Mouse (Mus musculus) olfactory bulb, adult 2 months (tissue): ENCODE measurements around the gene Bnip2. TPM values are rescaled to one million over a fixed set of nuclear protein-coding genes. Genes with fewer than 3 reads are reported as not detected.

Experiments used
- H3K27ac ChIP-seq: fragments of 200-500 bp; 2 replicates; pipeline ENCODE4 v1.5.1; 2012; ENCODE audit warnings: low read depth, low read length; ENCODE audit not compliant: insufficient read depth
- H3K4me1 ChIP-seq: fragments of 200-500 bp; 2 replicates; pipeline ENCODE4 v1.6.1; 2012; ENCODE audit warnings: low read length; ENCODE audit not compliant: control insufficient read depth, insufficient read depth
- H3K4me3 ChIP-seq: fragments of 200-500 bp; 2 replicates; pipeline ENCODE4 v1.5.1; 2012; ENCODE audit warnings: mild to moderate bottlenecking, low read depth, low read length, moderate library complexity; ENCODE audit not compliant: insufficient read depth
- CTCF ChIP-seq: fragments of 200-500 bp; IDR thresholded peaks from 2 replicates; pipeline ENCODE4 v1.5.1; 2012; ENCODE audit warnings: low read depth, mild to moderate bottlenecking, low read length, moderate library complexity; ENCODE audit not compliant: insufficient read depth
- POLR2A ChIP-seq: fragments of 200-500 bp; IDR thresholded peaks from 2 replicates; pipeline ENCODE4 v1.6.1; 2012; ENCODE audit warnings: mild to moderate bottlenecking, low read depth, low read length, moderate library complexity; ENCODE audit not compliant: insufficient read depth
- WGBS: fragments of 180-500 bp; shearing (Covaris S2); methylation state at CpG from one replicate; pipeline ENCODE4 v1.1.7; 2018; 5-methylcytosine and 5-hydroxymethylcytosine counted together
- polyA plus RNA-seq: library from polyadenylated mRNA; stranded (reverse); fragments of >200 nt; gene quantifications from 2 replicates; pipeline ENCODE4 v1.2.4, GENCODE M21; 2012; ENCODE audit warnings: low replicate concordance; ENCODE audit not compliant: missing spikeins, insufficient read depth, insufficient read length

Bnip2 gene
- polyA plus RNA-seq, 1 experiment: not detected

DNA sequence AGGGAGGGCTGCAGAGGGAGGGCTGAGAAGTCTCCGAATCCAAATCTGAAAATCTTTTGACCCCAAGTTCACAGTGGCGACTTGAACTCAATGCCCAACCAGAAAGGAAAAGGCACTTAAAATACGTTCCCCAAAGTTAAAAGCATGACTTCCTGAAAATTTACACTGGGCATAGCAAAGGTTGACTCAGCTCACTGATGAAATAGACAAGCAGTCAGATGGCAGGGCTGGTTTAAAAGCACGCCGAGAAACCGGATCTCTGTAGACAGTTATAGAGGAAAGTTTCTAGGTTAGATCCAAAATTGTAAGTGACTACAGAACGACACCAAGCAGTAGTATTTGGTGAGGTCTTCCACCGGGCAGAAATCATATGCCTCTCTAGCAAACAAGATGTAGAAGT, 60.6 kb downstream of the Bnip2 start:
- Histone ChIP-seq H3K27ac (no peak overlapping the region), H3K4me3 (no peak overlapping the region), H3K4me1 (no peaks in the 10 kb centered on the region)
- WGBS: 39% methylated on average over 8 of the region's 8 CpGs
- TF ChIP-seq CTCF (no peak), POLR2A (no peak)

DNA sequence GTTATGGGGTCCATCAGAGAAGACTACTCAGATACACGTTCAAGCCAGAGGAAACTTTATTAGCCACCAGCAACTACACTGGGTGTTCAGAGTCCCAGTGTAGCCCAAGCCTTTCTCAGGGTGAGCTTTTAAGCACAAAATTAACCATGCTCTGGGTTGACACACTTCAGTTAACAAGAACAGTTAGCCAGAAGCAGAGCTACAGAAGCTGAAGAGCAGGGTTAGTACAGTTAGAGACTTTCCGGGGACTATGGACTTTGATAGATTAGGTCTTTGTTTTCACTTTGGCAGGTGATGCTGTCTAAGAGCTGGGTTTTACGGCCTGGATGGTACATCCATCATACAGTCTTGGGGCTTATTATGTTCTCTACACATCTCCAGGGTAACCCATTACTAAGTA, 63.5 kb downstream of the Bnip2 start:
- H3K4me3 ChIP-seq: no peak overlapping the region
- TF ChIP-seq POLR2A (no peak), CTCF (no peak)
- WGBS: 77% methylated on average over 3 of the region's 3 CpGs
- H3K4me1 ChIP-seq: no peaks in the 10 kb centered on the region
- no peak overlapping the region for H3K27ac ChIP-seq

DNA sequence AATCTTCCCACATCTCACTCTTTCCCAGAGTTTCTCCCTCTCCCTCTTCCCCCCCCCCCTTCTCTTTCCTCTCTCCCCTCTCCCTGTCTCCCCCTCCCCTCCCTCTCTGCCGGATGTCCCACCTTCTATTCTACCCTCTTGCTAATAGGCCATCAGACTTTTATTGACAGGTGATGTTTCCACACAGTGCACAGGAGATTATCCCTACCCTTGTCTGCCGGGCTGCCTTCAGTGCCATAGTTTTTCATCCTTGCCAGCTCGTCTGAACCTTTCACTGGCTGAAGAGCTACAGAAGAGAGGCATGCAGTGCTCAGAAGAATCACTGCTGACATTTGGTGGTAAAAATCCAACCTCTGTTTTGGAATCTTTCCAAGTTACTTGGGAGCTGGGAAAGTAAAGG, 64.1 kb downstream of the Bnip2 start:
- no peak overlapping the region for H3K4me3 ChIP-seq
- 49% methylated on average over 3 of the region's 3 CpGs for WGBS
- no peaks in the 10 kb centered on the region for H3K4me1 ChIP-seq
- H3K27ac ChIP-seq: no peak overlapping the region
- TF ChIP-seq POLR2A (no peak), CTCF (no peak)

Other genes starting within 250 kb of the Bnip2 start
- not detected in 2 replicates for gene Foxb1, start 228.5 kb upstream of the Bnip2 start, polyA plus RNA-seq
- gene Gtf2a2, start 23.1 kb downstream of the Bnip2 start, polyA plus RNA-seq: not detected in 2 replicates
- not detected in 2 replicates for gene Gcnt3, start 48.6 kb downstream of the Bnip2 start, polyA plus RNA-seq
- gene Fam81a, start 153.1 kb downstream of the Bnip2 start, polyA plus RNA-seq: 137 TPM in 1 of 2 replicates, not detected in the other
- gene Myo1e, start 217.9 kb downstream of the Bnip2 start, polyA plus RNA-seq: not detected in 2 replicates